Mouse (Mus musculus) NIH3T3 (cell line): Measurements from ENCODE around the gene Kcnip1.

Source experiments
- DNase-seq: peaks from one replicate; pipeline ENCODE4 v3.0.0-alpha.2; 2012; ENCODE audit warnings: low read depth

The Kcnip1 gene

GRCm38 (mm10) chr11:33827085-33827828, 165.7 kb downstream of the Kcnip1 start:
- no peak for DNase-seq

- DNase-seq: no peak
Observed at GRCm38 (mm10) chr11:33824739-33825138, 168.2 kb downstream of the Kcnip1 start.

- no peak for DNase-seq
Observed at GRCm38 (mm10) chr11:33821331-33821730, 171.6 kb downstream of the Kcnip1 start.

- no peak for DNase-seq
Observed at GRCm38 (mm10) chr11:33820876-33821275, 172.1 kb downstream of the Kcnip1 start.

- DNase-seq: no peak
Observed at GRCm38 (mm10) chr11:33818861-33819503, 174.0 kb downstream of the Kcnip1 start.

- DNase-seq: no peak
Observed at GRCm38 (mm10) chr11:33816020-33816419, 176.9 kb downstream of the Kcnip1 start.

- DNase-seq: no peak
Observed at GRCm38 (mm10) chr11:33810105-33810504, 182.8 kb downstream of the Kcnip1 start.

GRCm38 (mm10) chr11:33803093-33803492, 189.9 kb downstream of the Kcnip1 start:
- no peak for DNase-seq

GRCm38 (mm10) chr11:33800436-33801088, 192.4 kb downstream of the Kcnip1 start:
- peak; percentile 4 for DNase-seq

GRCm38 (mm10) chr11:33799933-33800332, 193.0 kb downstream of the Kcnip1 start:
- DNase-seq: no peak

GRCm38 (mm10) chr11:33798094-33798648, 194.8 kb downstream of the Kcnip1 start:
- DNase-seq: no peak

- peak; percentile 66 for DNase-seq
Observed at GRCm38 (mm10) chr11:33787362-33787761, 205.6 kb downstream of the Kcnip1 start.

GRCm38 (mm10) chr11:33786572-33786971, 206.4 kb downstream of the Kcnip1 start:
- DNase-seq: no peak

- no peak for DNase-seq
Observed at GRCm38 (mm10) chr11:33781561-33781971, 211.4 kb downstream of the Kcnip1 start.

- DNase-seq: no peak
Observed at GRCm38 (mm10) chr11:33780263-33780662, 212.7 kb downstream of the Kcnip1 start.

- DNase-seq: no peak
Observed at GRCm38 (mm10) chr11:33772615-33773141, 220.3 kb downstream of the Kcnip1 start.

- no peak for DNase-seq
Observed at GRCm38 (mm10) chr11:33772043-33772442, 220.9 kb downstream of the Kcnip1 start.

GRCm38 (mm10) chr11:33766976-33767938, 225.7 kb downstream of the Kcnip1 start:
- peak; percentile 20 for DNase-seq

GRCm38 (mm10) chr11:33761201-33761755, 231.7 kb downstream of the Kcnip1 start:
- DNase-seq: no peak

GRCm38 (mm10) chr11:33756624-33757023, 236.3 kb downstream of the Kcnip1 start:
- DNase-seq: no peak

GRCm38 (mm10) chr11:33752431-33752873, 240.5 kb downstream of the Kcnip1 start:
- DNase-seq: no peak
